Mouse (Mus musculus) bone marrow, adult 2 months (tissue): ENCODE results near the gene Fgf12.

Experiments
- CTCF ChIP-seq: fragments of 200-500 bp; IDR thresholded peaks from 2 replicates; pipeline ENCODE4 v1.5.1; 2011; ENCODE audit warnings: low read length, control low read depth; ENCODE audit not compliant: control insufficient read depth, insufficient read depth
- POLR2A ChIP-seq: fragments of 200-500 bp; IDR thresholded peaks from 2 replicates; pipeline ENCODE4 v1.6.1; 2011; ENCODE audit warnings: low read depth, mild to moderate bottlenecking, control low read depth, low read length, borderline replicate concordance; ENCODE audit not compliant: control insufficient read depth

GRCm38 (mm10) chr16:28614412-28614811 is 138.5 kb downstream of the Fgf12 start:
- TF ChIP-seq POLR2A (no peak), CTCF (no peak)
